ENCODE assay signal across 17 mouse cellular contexts in genomic region chr10:13836956-13837355, GRCm38 (mm10). TPM values are rescaled to one million over a fixed set of nuclear protein-coding genes. Genes with fewer than 3 reads are reported as not detected.
DNase-seq lines count a peak whose midpoint lies in the region.
"Had no signal": no experiment of that assay in that cellular context is flagged by ENCODE, and none has a peak within 500 bp of the region (broad histone marks: within the 10 kb centered on the region; RNA-seq: fewer than 3 reads in every experiment).

No protein-coding gene starts in this region.

- intact Hi-C loops in left cerebral cortex, postnatal 4 days (cut with DNase I) = no loop called here
- intact Hi-C loops in heart, postnatal 36 days (cut with DNase I) = no loop called here

- DNase-seq in cerebellum, adult 18-20 months = peak; percentile 46 to 54
- DNase-seq in cerebellum, adult 11 months = no peak
- DNase-seq in left cerebral cortex, postnatal 4 days = peak; percentile 23
- DNase-seq in left cerebral cortex, adult 11 months (ENCODE audit: low spot score) = no peak
- DNase-seq in cerebellum, postnatal 36 days = peak; percentile 33 to 39
- DNase-seq in thymus, adult 18-20 months = no peak
- no peak for DNase-seq in heart, postnatal 36 days
- DNase-seq: adrenal gland, postnatal 10 days; gastrocnemius, postnatal 25 days; heart, adult 2 months; heart, postnatal 14 days; kidney, adult 9 months; kidney, postnatal 25 days; liver, postnatal 0 days; right cerebral cortex, adult 18-20 months; right cerebral cortex, postnatal 4 days; thymus, postnatal 36 days had no signal

RNA-seq across cellular contexts. Expression of gene Aig1, which starts 31.8 kb away (rescaled TPM):
- 10 to 100 TPM; 62.3 to 66.2 TPM for total RNA-seq in left cerebral cortex, postnatal 4 days (2021)
- 10 to 100 TPM; 54.9 to 65.3 TPM for total RNA-seq in heart, postnatal 36 days (2021)

Comparison
In these comparisons a context has a peak if more than half of its experiments do, and no peak if none do; other contexts are left out.
1. DNase-seq: peak in cerebellum, adult 18-20 months (2 of 2), left cerebral cortex, postnatal 4 days (single experiment) and cerebellum, postnatal 36 days (2 of 2); none in cerebellum, adult 11 months (single experiment), left cerebral cortex, adult 11 months (single experiment), thymus, adult 18-20 months (0 of 2) and heart, postnatal 36 days (0 of 2).